Mouse (Mus musculus) naive thymus-derived CD4-positive, alpha-beta T cell, adult 2 months (primary cell): ENCODE measurements around the gene Myo3b.
A peak's percentile ranks its signal among the peaks of the same experiment; 100 is the strongest.

Experiments
- DNase-seq: peaks from one replicate; pipeline ENCODE4 v3.0.0-alpha.2; 2011; ENCODE audit warnings: low read depth

Gene Myo3b

GRCm38 (mm10) chr2:70352435-70353165 lies 313.7 kb downstream of the Myo3b start:
- DNase-seq = no peak

- no peak for DNase-seq
Observed at GRCm38 (mm10) chr2:70354056-70354455, 315.1 kb downstream of the Myo3b start.

- DNase-seq = no peak
Observed at GRCm38 (mm10) chr2:70355026-70355425, 316.1 kb downstream of the Myo3b start.

GRCm38 (mm10) chr2:70369421-70369820 lies 330.5 kb downstream of the Myo3b start:
- DNase-seq = no peak

GRCm38 (mm10) chr2:70379341-70379740 lies 340.4 kb downstream of the Myo3b start:
- DNase-seq = no peak

- no peak for DNase-seq
Observed at GRCm38 (mm10) chr2:70379939-70380338, 341.0 kb downstream of the Myo3b start.

GRCm38 (mm10) chr2:70388645-70389044 lies 349.7 kb downstream of the Myo3b start:
- no peak for DNase-seq

- no peak for DNase-seq
Observed at GRCm38 (mm10) chr2:70389162-70389561, 350.2 kb downstream of the Myo3b start.

- DNase-seq = no peak
Observed at GRCm38 (mm10) chr2:70397734-70398276, 358.9 kb downstream of the Myo3b start.

GRCm38 (mm10) chr2:70399441-70400115 lies 360.7 kb downstream of the Myo3b start:
- no peak for DNase-seq

- no peak for DNase-seq
Observed at GRCm38 (mm10) chr2:70400321-70400720, 361.4 kb downstream of the Myo3b start.

GRCm38 (mm10) chr2:70404301-70404700 lies 365.4 kb downstream of the Myo3b start:
- DNase-seq = no peak

GRCm38 (mm10) chr2:70406846-70407245 lies 367.9 kb downstream of the Myo3b start:
- no peak for DNase-seq

GRCm38 (mm10) chr2:70407729-70408128 lies 368.8 kb downstream of the Myo3b start:
- no peak for DNase-seq

- no peak for DNase-seq
Observed at GRCm38 (mm10) chr2:70410298-70410885, 371.5 kb downstream of the Myo3b start.

GRCm38 (mm10) chr2:70412315-70412714 lies 373.4 kb downstream of the Myo3b start:
- no peak for DNase-seq

- DNase-seq = no peak
Observed at GRCm38 (mm10) chr2:70414386-70414785, 375.5 kb downstream of the Myo3b start.

GRCm38 (mm10) chr2:70415521-70415920 lies 376.6 kb downstream of the Myo3b start:
- DNase-seq = no peak

GRCm38 (mm10) chr2:70419336-70419735 lies 380.4 kb downstream of the Myo3b start:
- no peak for DNase-seq

GRCm38 (mm10) chr2:70421144-70421874 lies 382.4 kb downstream of the Myo3b start:
- DNase-seq = no peak

- DNase-seq = peak; percentile 83
Observed at GRCm38 (mm10) chr2:70425611-70426010, 386.7 kb downstream of the Myo3b start.

GRCm38 (mm10) chr2:70443035-70443434 lies 404.1 kb downstream of the Myo3b start:
- no peak for DNase-seq
